Mouse (Mus musculus): ENCODE measurements around the gene Kif4. TPM values are rescaled to one million over a fixed set of nuclear protein-coding genes. Genes with fewer than 3 reads are reported as not detected.

Gene Kif4
- total RNA-seq, 2 experiments from 2014 or later: 0.91 to 1.1 TPM

- DNase-seq (ENCODE audit: extremely low spot score in 1 of 2, low spot score in 2 of 2): peak; percentile 60 to 65
- intact Hi-C loops (cut with DNase I): loop anchor here (2.0 to 10.0 kb wide), 3 partner anchors 78 to 224 kb away; partner anchors contain the start of genes Kif4 and Pdzd11
- H3K27ac ChIP-seq: peak overlapping the region; percentile 73; the same call in 1 of the 2 replicates
- TF ChIP-seq CTCF (IDR thresholded peaks at IDR 0.05): peak; percentile 58
- H3K4me3 ChIP-seq: peak overlapping the region; percentile 40
Observed at GRCm38 (mm10) chrX:100738918-100739317, 113.4 kb downstream of the Kif4 start.

- Histone ChIP-seq H3K4me3 (peak overlapping the region; percentile 40), H3K27ac (peak overlapping the region; percentile 73)
- intact Hi-C loops (cut with DNase I): loop anchor here (2.0 to 10.0 kb wide), 3 partner anchors 79 to 225 kb away; partner anchors contain the start of genes Kif4 and Pdzd11
- no peak for TF ChIP-seq CTCF (IDR thresholded peaks at IDR 0.05)
- DNase-seq (ENCODE audit: extremely low spot score in 1 of 2, low spot score in 2 of 2): no peak
Observed at GRCm38 (mm10) chrX:100739443-100739842, 113.9 kb downstream of the Kif4 start.

DNA sequence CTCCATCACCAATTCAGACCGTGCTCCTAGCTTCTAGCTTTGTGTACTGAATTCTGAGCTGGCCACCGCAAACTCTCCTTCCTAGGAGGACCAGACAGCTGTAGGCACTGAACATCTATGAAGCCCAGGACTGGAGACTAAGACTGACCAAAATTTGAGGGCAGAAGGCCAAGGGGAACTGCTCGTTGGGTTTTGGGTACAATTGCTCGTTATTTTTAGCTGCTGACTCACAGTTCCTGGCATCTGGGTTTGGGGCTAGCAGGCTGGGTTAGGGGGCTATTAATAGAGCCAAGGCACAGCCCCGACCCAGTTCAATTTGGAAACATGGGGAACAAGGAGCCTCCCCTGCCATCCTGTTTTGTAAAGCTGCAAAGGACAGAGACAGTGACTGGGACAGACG, 115.2 kb downstream of the Kif4 start:
- intact Hi-C loops (cut with DNase I): loop anchor here (10.0 kb wide), 2 partner anchors 204 to 384 kb away; no protein-coding TSS in a partner anchor
- TF ChIP-seq CTCF (IDR thresholded peaks at IDR 0.05): no peak
- Histone ChIP-seq H3K4me3 (no peak overlapping the region), H3K27ac (no peak overlapping the region)
- DNase-seq (ENCODE audit: extremely low spot score in 1 of 2, low spot score in 2 of 2): no peak

- peak; percentile 77 for TF ChIP-seq CTCF (IDR thresholded peaks at IDR 0.05)
- DNase-seq (ENCODE audit: extremely low spot score in 1 of 2, low spot score in 2 of 2): peak; percentile 83
- H3K27ac ChIP-seq: no peak overlapping the region
- intact Hi-C loops (cut with DNase I): loop anchor here (10.0 kb wide), 2 partner anchors 203 to 383 kb away; no protein-coding TSS in a partner anchor
- H3K4me3 ChIP-seq: no peak overlapping the region
Observed at GRCm38 (mm10) chrX:100741940-100742339, 116.4 kb downstream of the Kif4 start.

DNA sequence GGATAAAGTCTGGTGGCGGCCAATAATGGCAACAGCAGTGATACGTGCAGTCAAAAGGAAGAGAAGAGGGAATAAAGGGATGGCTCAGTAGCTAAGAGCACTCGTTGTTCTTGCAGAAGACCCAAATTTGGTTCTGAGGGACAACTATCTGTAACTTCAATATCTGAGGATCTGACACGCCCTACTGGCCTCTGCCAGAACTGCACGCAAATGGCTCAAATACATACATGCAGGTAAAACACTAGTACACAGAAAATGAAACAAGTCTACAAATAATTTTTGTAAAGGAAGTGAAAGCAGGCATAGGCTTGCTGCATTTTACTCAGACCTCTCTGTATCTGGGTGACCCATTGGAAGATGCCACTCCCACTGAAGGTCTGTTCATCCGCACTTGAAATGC, 140.3 kb downstream of the Kif4 start:
- Histone ChIP-seq H3K27ac (no peak overlapping the region), H3K4me3 (no peak overlapping the region)
- intact Hi-C loops (cut with DNase I): no loop called here
- no peak for DNase-seq (ENCODE audit: extremely low spot score in 1 of 2, low spot score in 2 of 2)
- TF ChIP-seq CTCF (IDR thresholded peaks at IDR 0.05): peak; percentile 35

GRCm38 (mm10) chrX:100767181-100767884, 141.8 kb downstream of the Kif4 start, which contains the start of gene Dlg3:
Gene Dlg3, plus strand, starts transcription at chrX:100767722.
- intact Hi-C loops (cut with DNase I): no loop called here
- peak; percentile 60 to 61 for DNase-seq (ENCODE audit: extremely low spot score in 1 of 2, low spot score in 2 of 2)
- TF ChIP-seq CTCF (IDR thresholded peaks at IDR 0.05): peak; percentile 32
- H3K4me3 ChIP-seq: peak within 1 kb of the TSS; percentile 65
- peak within 1 kb of the TSS; percentile 88 for H3K27ac ChIP-seq

DNA sequence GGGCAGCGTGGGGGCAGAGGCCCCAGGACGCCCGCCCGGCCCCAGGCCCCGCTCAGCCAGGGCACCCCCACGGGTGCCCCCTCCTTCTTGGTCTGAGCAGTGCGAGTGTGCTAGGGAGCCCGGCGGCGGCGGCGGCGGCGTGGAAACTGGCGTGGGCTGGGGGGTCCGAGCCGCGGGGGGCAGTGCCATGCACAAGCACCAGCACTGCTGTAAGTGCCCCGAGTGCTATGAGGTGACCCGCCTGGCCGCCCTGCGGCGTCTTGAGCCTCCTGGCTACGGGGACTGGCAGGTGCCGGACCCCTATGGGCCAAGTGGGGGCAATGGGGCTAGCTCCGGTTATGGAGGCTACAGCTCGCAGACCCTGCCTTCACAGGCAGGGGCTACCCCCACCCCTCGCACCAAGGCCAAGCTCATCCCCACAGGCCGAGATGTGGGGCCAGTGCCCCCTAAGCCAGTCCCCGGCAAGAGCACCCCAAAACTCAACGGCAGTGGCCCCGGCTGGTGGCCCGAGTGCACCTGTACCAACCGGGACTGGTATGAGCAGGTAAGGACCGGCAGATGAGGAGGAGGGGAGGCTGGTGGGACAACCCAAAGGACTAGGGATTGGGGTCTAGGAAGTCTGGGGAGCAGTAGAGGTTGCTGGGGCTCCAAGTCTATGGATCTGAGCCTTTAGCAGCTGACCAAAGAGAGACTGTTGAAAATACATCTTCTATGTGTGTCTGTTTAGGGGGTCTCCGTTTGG, 142.5 kb downstream of the Kif4 start:
- no peak for TF ChIP-seq CTCF (IDR thresholded peaks at IDR 0.05)
- H3K4me3 ChIP-seq: peak overlapping the region; percentile 65
- intact Hi-C loops (cut with DNase I): no loop called here
- H3K27ac ChIP-seq: peak overlapping the region; percentile 88
- DNase-seq (ENCODE audit: extremely low spot score in 1 of 2, low spot score in 2 of 2): no peak

- peak in 1 of 2 experiments; percentile 17 for DNase-seq (ENCODE audit: extremely low spot score in 1 of 2, low spot score in 2 of 2)
- TF ChIP-seq CTCF (IDR thresholded peaks at IDR 0.05): no peak
- Histone ChIP-seq H3K27ac (peak overlapping the region; percentile 64; the same call in 1 of the 2 replicates), H3K4me3 (peak overlapping the region; percentile 65)
- intact Hi-C loops (cut with DNase I): no loop called here
Observed at GRCm38 (mm10) chrX:100769281-100769680, 143.7 kb downstream of the Kif4 start.

- peak overlapping the region; percentile 39 for H3K4me3 ChIP-seq
- peak in 1 of 2 experiments; percentile 30 for DNase-seq (ENCODE audit: extremely low spot score in 1 of 2, low spot score in 2 of 2)
- peak; percentile 53 for TF ChIP-seq CTCF (IDR thresholded peaks at IDR 0.05)
- peak overlapping the region; percentile 28; the same call in 1 of the 2 replicates for H3K27ac ChIP-seq
- intact Hi-C loops (cut with DNase I): loop anchor here (10.0 kb wide), 1 partner anchor 170 kb away; no protein-coding TSS in a partner anchor
Observed at GRCm38 (mm10) chrX:100774341-100774811, 148.8 kb downstream of the Kif4 start.

GRCm38 (mm10) chrX:100775405-100775804, 149.9 kb downstream of the Kif4 start:
- Histone ChIP-seq H3K27ac (no peak overlapping the region), H3K4me3 (no peak overlapping the region)
- TF ChIP-seq CTCF (IDR thresholded peaks at IDR 0.05): no peak
- DNase-seq (ENCODE audit: extremely low spot score in 1 of 2, low spot score in 2 of 2): no peak
- intact Hi-C loops (cut with DNase I): loop anchor here (10.0 kb wide), 1 partner anchor 169 kb away; no protein-coding TSS in a partner anchor

GRCm38 (mm10) chrX:100776494-100776893, 151.0 kb downstream of the Kif4 start:
- intact Hi-C loops (cut with DNase I): loop anchor here (10.0 kb wide), 1 partner anchor 168 kb away; no protein-coding TSS in a partner anchor
- Histone ChIP-seq H3K27ac (peak overlapping the region; percentile 44; the same call in 1 of the 2 replicates), H3K4me3 (peak overlapping the region; percentile 18)
- TF ChIP-seq CTCF (IDR thresholded peaks at IDR 0.05): peak; percentile 81
- DNase-seq (ENCODE audit: extremely low spot score in 1 of 2, low spot score in 2 of 2): peak in 1 of 2 experiments; percentile 47

Other genes with a start within 250 kb of the Kif4 start
- gene Otud6a, start 196.7 kb upstream of the Kif4 start, total RNA-seq (2021): not detected
- not detected for gene Awat2, start 183.0 kb upstream of the Kif4 start, total RNA-seq (2021)
- 10 to 100 TPM; 37.9 to 43.1 TPM for gene Igbp1, start 131.4 kb upstream of the Kif4 start, total RNA-seq (2021)
- gene Dgat2l6, start 100.9 kb upstream of the Kif4 start, total RNA-seq (2021): 1 to 10 TPM in 1 of 2 experiments, under 1 TPM in 1; 0.35 to 1.1 TPM
- gene Awat1, start 53.5 kb upstream of the Kif4 start, total RNA-seq (2021): not detected
- gene P2ry4, start 30.9 kb upstream of the Kif4 start, total RNA-seq (2021): not detected
- gene Arr3, start 20.2 kb upstream of the Kif4 start, total RNA-seq (2021): 1 to 10 TPM in 1 of 2 experiments, under 1 TPM in 1; 0.75 to 3.1 TPM
- 10 to 100 TPM; 35.8 to 43.8 TPM for gene Pdzd11, start 831 bp downstream of the Kif4 start, total RNA-seq (2021)
- 10 to 100 TPM in 1 of 2 experiments, 1 to 10 TPM in 1; 5.6 to 12.1 TPM for gene Gdpd2, start 104.1 kb downstream of the Kif4 start, total RNA-seq (2021)
- 100 to 1,000 TPM; 134 to 143 TPM for gene Dlg3, start 142.0 kb downstream of the Kif4 start, total RNA-seq (2021)

All from left cerebral cortex, adult 2 months (tissue).